Mouse (Mus musculus): ENCODE results near the gene Adra2b.

Adra2b gene

GRCm38 (mm10) chr2:127362459-127363281 is at the start of gene Adra2b:
TSS of gene Adra2b (plus strand) at chr2:127363208.
- peak; percentile 85 to 89 for DNase-seq (ENCODE audit: low spot score in 2 of 2)

GRCm38 (mm10) chr2:127313878-127314277 is 49.1 kb upstream of the Adra2b start:
- DNase-seq (ENCODE audit: low spot score in 2 of 2), result no peak

- no peak for DNase-seq (ENCODE audit: low spot score in 2 of 2)
Measured at GRCm38 (mm10) chr2:127314467-127315154, 48.4 kb upstream of the Adra2b start.

GRCm38 (mm10) chr2:127315155-127315470 is 47.9 kb upstream of the Adra2b start:
- no peak for DNase-seq (ENCODE audit: low spot score in 2 of 2)

GRCm38 (mm10) chr2:127316431-127316830 is 46.6 kb upstream of the Adra2b start:
- no peak for DNase-seq (ENCODE audit: low spot score in 2 of 2)

- no peak for DNase-seq (ENCODE audit: low spot score in 2 of 2)
Measured at GRCm38 (mm10) chr2:127318136-127318535, 44.9 kb upstream of the Adra2b start.

GRCm38 (mm10) chr2:127319071-127319470 is 43.9 kb upstream of the Adra2b start:
- DNase-seq (ENCODE audit: low spot score in 2 of 2), result no peak

- DNase-seq (ENCODE audit: low spot score in 2 of 2), result no peak
Measured at GRCm38 (mm10) chr2:127322671-127323285, 40.2 kb upstream of the Adra2b start.

GRCm38 (mm10) chr2:127323667-127324066 is 39.3 kb upstream of the Adra2b start:
- DNase-seq (ENCODE audit: low spot score in 2 of 2), result no peak

- no peak for DNase-seq (ENCODE audit: low spot score in 2 of 2)
Measured at GRCm38 (mm10) chr2:127324456-127324855, 38.6 kb upstream of the Adra2b start.

GRCm38 (mm10) chr2:127328090-127328851 is 34.7 kb upstream of the Adra2b start:
- no peak for DNase-seq (ENCODE audit: low spot score in 2 of 2)

- no peak for DNase-seq (ENCODE audit: low spot score in 2 of 2)
Measured at GRCm38 (mm10) chr2:127332807-127333570, 30.0 kb upstream of the Adra2b start.

GRCm38 (mm10) chr2:127333945-127334603 is 28.9 kb upstream of the Adra2b start:
- DNase-seq (ENCODE audit: low spot score in 2 of 2), result no peak

- DNase-seq (ENCODE audit: low spot score in 2 of 2), result no peak
Measured at GRCm38 (mm10) chr2:127335078-127335541, 27.9 kb upstream of the Adra2b start.

- DNase-seq (ENCODE audit: low spot score in 2 of 2), result peak; percentile 59 to 61
Measured at GRCm38 (mm10) chr2:127335767-127336496, 27.1 kb upstream of the Adra2b start, which contains the start of gene Dusp2. TSS of gene Dusp2 (plus strand) at chr2:127336159.

GRCm38 (mm10) chr2:127336497-127336832 is 26.5 kb upstream of the Adra2b start:
- DNase-seq (ENCODE audit: low spot score in 2 of 2), result peak in 1 of 2 experiments; percentile 9

- DNase-seq (ENCODE audit: low spot score in 2 of 2), result no peak
Measured at GRCm38 (mm10) chr2:127336885-127337284, 26.1 kb upstream of the Adra2b start.

- DNase-seq (ENCODE audit: low spot score in 2 of 2), result peak in 1 of 2 experiments; percentile 36
Measured at GRCm38 (mm10) chr2:127337531-127337930, 25.5 kb upstream of the Adra2b start.

GRCm38 (mm10) chr2:127338012-127338411 is 25.0 kb upstream of the Adra2b start:
- DNase-seq (ENCODE audit: low spot score in 2 of 2), result no peak

GRCm38 (mm10) chr2:127338416-127338815 is 24.6 kb upstream of the Adra2b start, which contains the start of gene Astl:
TSS of gene Astl (plus strand) at chr2:127338639.
- DNase-seq (ENCODE audit: low spot score in 2 of 2), result no peak

Measured in right cerebral cortex, adult 2 months (tissue).